Mouse (Mus musculus) ES-Bruce4 (cell line): ENCODE data around the gene Ttc8. TPM values are rescaled to one million over a fixed set of nuclear protein-coding genes. Genes with fewer than 3 reads are reported as not detected.
"Not testable (repeated sequence)": the region's sequence is repeated elsewhere in the genome, so short reads cannot be mapped to it uniquely, and the experiment has no call there.

Source experiments
- H3K27ac ChIP-seq: 2 replicates; pipeline ENCODE4 v1.5.1; 2012; ENCODE audit warnings: low read length, inconsistent platforms; ENCODE audit not compliant: insufficient read depth
- H3K27me3 ChIP-seq: 2 replicates; pipeline ENCODE4 v1.6.1; 2012; ENCODE audit warnings: mild to moderate bottlenecking, low read length, inconsistent platforms; ENCODE audit not compliant: control insufficient read depth, poor library complexity, insufficient read depth, severe bottlenecking
- H3K36me3 ChIP-seq: 2 replicates; pipeline ENCODE4 v1.6.1; 2012; ENCODE audit warnings: inconsistent platforms, mild to moderate bottlenecking, low read length, moderate library complexity; ENCODE audit not compliant: control insufficient read depth, poor library complexity, insufficient read depth, severe bottlenecking
- H3K4me1 ChIP-seq: one replicate; pipeline ENCODE4 v1.8.1; 2011; ENCODE audit warnings: low read length; ENCODE audit not compliant: control insufficient read depth, insufficient read depth
- H3K4me3 ChIP-seq: 2 replicates; pipeline ENCODE4 v1.5.1; 2011; ENCODE audit warnings: low read depth, mild to moderate bottlenecking, low read length
- H3K9ac ChIP-seq: 2 replicates; pipeline ENCODE4 v1.6.1; 2012; ENCODE audit warnings: low read depth, mild to moderate bottlenecking, inconsistent platforms; ENCODE audit not compliant: poor library complexity, severe bottlenecking
- H3K9me3 ChIP-seq: replicated peaks from 2 replicates; pipeline ENCODE4 v1.6.1; 2012; ENCODE audit warnings: mild to moderate bottlenecking, low read length, inconsistent platforms; ENCODE audit not compliant: control insufficient read depth, poor library complexity, insufficient read depth, severe bottlenecking
- CTCF ChIP-seq: IDR thresholded peaks from one replicate; pipeline ENCODE4 v1.8.1; 2011; ENCODE audit warnings: low read depth, low read length
- EP300 ChIP-seq: IDR thresholded peaks from 2 replicates; pipeline ENCODE4 v1.6.1; 2011; ENCODE audit warnings: low read depth, low read length; ENCODE audit not compliant: insufficient read depth
- POLR2A ChIP-seq: IDR thresholded peaks from one replicate; pipeline ENCODE4 v1.8.1; 2011; ENCODE audit warnings: low read length; ENCODE audit not compliant: insufficient read depth
- polyA plus RNA-seq: library from polyadenylated mRNA; stranded (reverse); fragments of >200 nt; gene quantifications from 2 replicates; pipeline ENCODE4 v1.2.4, GENCODE M21; 2011; ENCODE audit warnings: low read depth; ENCODE audit not compliant: missing spikeins, insufficient read depth, insufficient read length

Gene Ttc8
- polyA plus RNA-seq, 1 experiment, result 9.0 TPM

GRCm38 (mm10) chr12:98931174-98931573, 10.8 kb downstream of the Ttc8 start:
- Histone ChIP-seq H3K27me3 (no peaks in the 10 kb centered on the region), H3K36me3 (no peaks in the 10 kb centered on the region), H3K9ac (no peak overlapping the region), H3K9me3 (no peaks in the 10 kb centered on the region), H3K27ac (no peak overlapping the region), H3K4me1 (no peaks in the 10 kb centered on the region), H3K4me3 (no peak overlapping the region)
- TF ChIP-seq POLR2A (no peak), EP300 (no peak), CTCF (no peak)

GRCm38 (mm10) chr12:98932441-98932840, 12.1 kb downstream of the Ttc8 start:
- no peaks in the 10 kb centered on the region for H3K36me3 ChIP-seq
- no peaks in the 10 kb centered on the region for H3K9me3 ChIP-seq
- no peak overlapping the region for H3K4me3 ChIP-seq
- H3K27ac ChIP-seq, result no peak overlapping the region
- TF ChIP-seq EP300, result no peak
- TF ChIP-seq CTCF, result no peak
- no peak for TF ChIP-seq POLR2A
- no peaks in the 10 kb centered on the region for H3K27me3 ChIP-seq
- no peaks in the 10 kb centered on the region for H3K4me1 ChIP-seq
- H3K9ac ChIP-seq, result no peak overlapping the region

- TF ChIP-seq EP300 (no peak), CTCF (no peak), POLR2A (no peak)
- no peak overlapping the region for H3K4me3 ChIP-seq
- H3K36me3 ChIP-seq, result no peaks in the 10 kb centered on the region
- no peak overlapping the region for H3K27ac ChIP-seq
- H3K4me1 ChIP-seq, result no peaks in the 10 kb centered on the region
- H3K9me3 ChIP-seq, result no peaks in the 10 kb centered on the region
- no peaks in the 10 kb centered on the region for H3K27me3 ChIP-seq
- H3K9ac ChIP-seq, result no peak overlapping the region
Measured at GRCm38 (mm10) chr12:98932856-98933255, 12.5 kb downstream of the Ttc8 start.

GRCm38 (mm10) chr12:98951295-98951694, 30.9 kb downstream of the Ttc8 start:
- not testable (repeated sequence) for H3K4me3 ChIP-seq, H3K4me1 ChIP-seq, H3K27ac ChIP-seq, H3K27me3 ChIP-seq, H3K36me3 ChIP-seq, H3K9me3 ChIP-seq, H3K9ac ChIP-seq

GRCm38 (mm10) chr12:98956951-98957350, 36.6 kb downstream of the Ttc8 start:
- H3K9ac ChIP-seq, result no peak overlapping the region
- TF ChIP-seq POLR2A (no peak), EP300 (no peak)
- H3K36me3 ChIP-seq, result no peaks in the 10 kb centered on the region

GRCm38 (mm10) chr12:98957455-98957854, 37.1 kb downstream of the Ttc8 start:
- Histone ChIP-seq H3K9ac (no peak overlapping the region), H3K27ac (no peak overlapping the region), H3K9me3 (no peaks in the 10 kb centered on the region), H3K27me3 (no peaks in the 10 kb centered on the region), H3K4me3 (no peak overlapping the region), H3K36me3 (no peaks in the 10 kb centered on the region), H3K4me1 (no peaks in the 10 kb centered on the region)
- TF ChIP-seq POLR2A, result no peak
- TF ChIP-seq EP300, result no peak
- no peak for TF ChIP-seq CTCF

More at GRCm38 (mm10) chr12:98956951-98957350, 36.6 kb downstream of the Ttc8 start:
- Histone ChIP-seq H3K9me3 (no peaks in the 10 kb centered on the region), H3K4me1 (no peaks in the 10 kb centered on the region), H3K27me3 (no peaks in the 10 kb centered on the region), H3K4me3 (no peak overlapping the region), H3K27ac (no peak overlapping the region)

- Histone ChIP-seq H3K27me3 (no peaks in the 10 kb centered on the region), H3K4me1 (no peaks in the 10 kb centered on the region), H3K27ac (no peak overlapping the region), H3K9me3 (no peaks in the 10 kb centered on the region), H3K9ac (no peak overlapping the region), H3K4me3 (no peak overlapping the region), H3K36me3 (no peaks in the 10 kb centered on the region)
- TF ChIP-seq EP300 (no peak), CTCF (no peak), POLR2A (no peak)
Measured at GRCm38 (mm10) chr12:98961008-98961407, 40.6 kb downstream of the Ttc8 start.
